Mouse (Mus musculus) heart, adult 8-10 months (tissue): ENCODE results near the gene Prickle2. TPM values are rescaled to one million over a fixed set of nuclear protein-coding genes. Genes with fewer than 3 reads are reported as not detected.

Experiments used
- DNase-seq: peaks from one replicate; pipeline ENCODE4 v3.0.0; 2022; ENCODE audit warnings: low spot score
- total RNA-seq, 4 experiments: library from RNA; stranded (reverse); gene quantifications; 2 replicates each; pipeline ENCODE4 v1.2.4; 2022

The Prickle2 gene
- total RNA-seq, 4 experiments from 2014 or later = 4.2 to 5.7 (median 5.1) TPM

GRCm38 (mm10) chr6:92446662-92447061 lies 259.3 kb downstream of the Prickle2 start:
- DNase-seq = peak; percentile 78

- peak; percentile 31 for DNase-seq
These were observed 264.8 kb downstream of the Prickle2 start for GRCm38 (mm10) chr6:92441205-92441604.

- no peak for DNase-seq
These were observed 265.7 kb downstream of the Prickle2 start for GRCm38 (mm10) chr6:92440251-92440650.

- DNase-seq = no peak
These were observed 273.8 kb downstream of the Prickle2 start for GRCm38 (mm10) chr6:92432146-92432545.

GRCm38 (mm10) chr6:92427406-92428171 lies 278.4 kb downstream of the Prickle2 start:
- DNase-seq = no peak

- DNase-seq = no peak
These were observed 280.1 kb downstream of the Prickle2 start for GRCm38 (mm10) chr6:92425901-92426300.

GRCm38 (mm10) chr6:92425476-92425875 lies 280.5 kb downstream of the Prickle2 start:
- DNase-seq = no peak

- DNase-seq = no peak
These were observed 281.0 kb downstream of the Prickle2 start for GRCm38 (mm10) chr6:92424991-92425390.

- DNase-seq = peak; percentile 31
These were observed 283.7 kb downstream of the Prickle2 start for GRCm38 (mm10) chr6:92422286-92422685.

- no peak for DNase-seq
These were observed 285.8 kb downstream of the Prickle2 start for GRCm38 (mm10) chr6:92420106-92420505.

GRCm38 (mm10) chr6:92415405-92415755 lies 290.6 kb downstream of the Prickle2 start:
- DNase-seq = no peak

- no peak for DNase-seq
These were observed 291.2 kb downstream of the Prickle2 start for GRCm38 (mm10) chr6:92414478-92415404.

GRCm38 (mm10) chr6:92413982-92414381 lies 292.0 kb downstream of the Prickle2 start:
- no peak for DNase-seq

GRCm38 (mm10) chr6:92409788-92410187 lies 296.2 kb downstream of the Prickle2 start:
- DNase-seq = no peak

- DNase-seq = no peak
These were observed 298.7 kb downstream of the Prickle2 start for GRCm38 (mm10) chr6:92407259-92407658.

- DNase-seq = no peak
These were observed 300.4 kb downstream of the Prickle2 start for GRCm38 (mm10) chr6:92405571-92405970.

- no peak for DNase-seq
These were observed 308.1 kb downstream of the Prickle2 start for GRCm38 (mm10) chr6:92397876-92398275.

GRCm38 (mm10) chr6:92395556-92395955 lies 310.4 kb downstream of the Prickle2 start:
- no peak for DNase-seq

GRCm38 (mm10) chr6:92395143-92395542 lies 310.8 kb downstream of the Prickle2 start:
- no peak for DNase-seq

GRCm38 (mm10) chr6:92394628-92395027 lies 311.3 kb downstream of the Prickle2 start:
- no peak for DNase-seq

- DNase-seq = peak; percentile 11
These were observed 315.6 kb downstream of the Prickle2 start for GRCm38 (mm10) chr6:92390321-92390720.

- DNase-seq = peak; percentile 17
These were observed 317.3 kb downstream of the Prickle2 start for GRCm38 (mm10) chr6:92388681-92389080.
